Mouse (Mus musculus) stomach, embryonic 14.5 days (tissue): ENCODE results near the gene Mipol1. TPM values are rescaled to one million over a fixed set of nuclear protein-coding genes. Genes with fewer than 3 reads are reported as not detected.

Source experiments
- ATAC-seq: fragments of 200-750 bp; cut with Nextera tagmentation; 2 replicates; pipeline ENCODE4 v1.8.0; 2017; ENCODE audit warnings: low read depth, moderate TSS enrichment; ENCODE audit not compliant: insufficient number of reproducible peaks, insufficient read depth, low FRiP score
- H3K27ac ChIP-seq: fragments of 300-500 bp; sonication (generic); 2 replicates; pipeline ENCODE4 v1.5.1; 2014; ENCODE audit warnings: mild to moderate bottlenecking, low read length, moderate library complexity, mixed read lengths
- H3K27me3 ChIP-seq: fragments of 300-500 bp; sonication (generic); 2 replicates; pipeline ENCODE4 v1.6.1; 2014; ENCODE audit warnings: low read length, control low read depth, mixed read lengths; ENCODE audit not compliant: control insufficient read depth, insufficient read depth
- H3K36me3 ChIP-seq: fragments of 300-500 bp; sonication (generic); 2 replicates; pipeline ENCODE4 v1.6.1; 2014; ENCODE audit warnings: mild to moderate bottlenecking, control low read depth, low read length, moderate library complexity, mixed read lengths; ENCODE audit not compliant: control insufficient read depth, insufficient read depth
- H3K4me1 ChIP-seq: fragments of 300-500 bp; sonication (generic); 2 replicates; pipeline ENCODE4 v1.6.1; 2014; ENCODE audit warnings: low read length, control low read depth, mixed read lengths; ENCODE audit not compliant: control insufficient read depth, insufficient read depth
- H3K4me2 ChIP-seq: fragments of 300-500 bp; sonication (generic); replicated peaks from 2 replicates; pipeline ENCODE4 v1.6.1; 2014; ENCODE audit warnings: low read depth, low read length, control low read depth
- H3K4me3 ChIP-seq: fragments of 300-500 bp; sonication (generic); 2 replicates; pipeline ENCODE4 v1.5.1; 2014; ENCODE audit warnings: low read depth, low read length, control low read depth
- H3K9ac ChIP-seq: fragments of 300-500 bp; sonication (generic); replicated peaks from 2 replicates; pipeline ENCODE4 v1.6.1; 2014; ENCODE audit warnings: low read depth, mild to moderate bottlenecking, control low read depth, low read length, moderate library complexity, mixed read lengths
- H3K9me3 ChIP-seq: fragments of 300-500 bp; sonication (generic); 2 replicates; pipeline ENCODE4 v1.6.1; 2016; ENCODE audit warnings: low read depth, low read length, control low read depth; ENCODE audit not compliant: control insufficient read depth
- WGBS: fragments of 180-500 bp; shearing (Covaris S2); extraction: QIAGEN DNeasy Blood & Tissue Kit; methylation state at CpG from one replicate; pipeline ENCODE4 v1.1.7; 2014; 5-methylcytosine and 5-hydroxymethylcytosine counted together
- polyA plus RNA-seq: library from polyadenylated mRNA; unstranded; fragments of >200 nt; fragmentation: Nextera tagmentation; extraction: Ambion mirVana; gene quantifications from 2 replicates; pipeline ENCODE4 v1.2.1, GENCODE M21; 2014

The Mipol1 gene
- polyA plus RNA-seq, 1 experiment from 2014 or later, result 13.5 TPM

GRCm38 (mm10) chr12:57281155-57282114 lies 51.2 kb downstream of the Mipol1 start:
- no peak for ATAC-seq
- WGBS, result 46% methylated on average over 3 of the region's 3 CpGs
- no peak overlapping the region for H3K9ac ChIP-seq

DNA sequence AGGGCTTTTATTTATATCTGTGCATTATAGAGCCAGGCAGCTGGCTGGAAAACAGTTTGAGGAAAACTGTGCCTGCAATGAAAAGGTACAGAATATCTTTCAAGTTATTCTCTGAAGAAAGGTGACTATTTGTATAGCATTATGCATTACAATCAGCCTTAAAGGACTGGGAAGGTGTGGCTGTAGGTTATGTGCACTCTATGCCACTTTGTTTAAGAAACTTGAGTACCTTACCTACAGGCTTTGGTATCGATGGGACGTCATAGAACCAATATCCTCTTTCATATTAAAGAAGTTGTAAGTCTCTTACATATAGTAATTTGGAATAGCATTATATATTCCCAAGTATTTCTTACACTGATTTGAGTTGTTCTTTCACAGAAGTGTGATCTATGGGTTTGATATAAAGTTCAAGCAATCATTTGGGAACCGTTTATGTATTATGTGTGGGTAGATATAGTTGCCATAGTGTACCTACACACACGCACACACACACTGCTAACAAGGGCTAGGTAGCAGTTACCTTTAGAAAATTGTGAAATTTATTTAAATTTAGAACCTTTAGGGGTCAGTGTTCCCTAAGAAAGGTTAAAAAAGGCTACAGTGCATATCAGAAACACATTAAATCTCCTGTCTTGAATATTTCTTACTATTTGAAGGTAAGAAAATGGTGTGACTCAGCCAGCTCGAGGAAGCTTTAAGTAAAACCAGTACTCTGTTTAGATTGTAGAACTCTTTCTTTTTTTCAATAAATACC lies 55.3 kb downstream of the Mipol1 start:
- Histone ChIP-seq H3K9me3 (no peaks in the 10 kb centered on the region), H3K36me3 (no peaks in the 10 kb centered on the region), H3K27me3 (no peaks in the 10 kb centered on the region), H3K4me1 (no peaks in the 10 kb centered on the region), H3K27ac (no peak overlapping the region), H3K9ac (no peak overlapping the region), H3K4me3 (no peak overlapping the region), H3K4me2 (no peak overlapping the region)
- WGBS, result 74% methylated on average over 5 of the region's 5 CpGs
- peak; percentile 61; the same call in 1 of the 2 replicates for ATAC-seq

More at GRCm38 (mm10) chr12:57281155-57282114, 51.2 kb downstream of the Mipol1 start:
- H3K4me1 ChIP-seq, result no peaks in the 10 kb centered on the region
- H3K4me2 ChIP-seq, result no peak overlapping the region
- no peak overlapping the region for H3K4me3 ChIP-seq
- H3K36me3 ChIP-seq, result no peaks in the 10 kb centered on the region
- no peaks in the 10 kb centered on the region for H3K9me3 ChIP-seq
- no peak overlapping the region for H3K27ac ChIP-seq
- H3K27me3 ChIP-seq, result no peaks in the 10 kb centered on the region

- H3K4me1 ChIP-seq, result no peaks in the 10 kb centered on the region
- H3K4me3 ChIP-seq, result no peak overlapping the region
- H3K27ac ChIP-seq, result no peak overlapping the region
- H3K36me3 ChIP-seq, result no peaks in the 10 kb centered on the region
- H3K9ac ChIP-seq, result no peak overlapping the region
- H3K9me3 ChIP-seq, result no peaks in the 10 kb centered on the region
- WGBS, result 80% methylated on average over 4 of the region's 4 CpGs
- peak; percentile 74 for ATAC-seq
- H3K27me3 ChIP-seq, result no peaks in the 10 kb centered on the region
- H3K4me2 ChIP-seq, result no peak overlapping the region
Observed at GRCm38 (mm10) chr12:57307337-57307736, 77.1 kb downstream of the Mipol1 start.

GRCm38 (mm10) chr12:57307748-57308147 lies 77.5 kb downstream of the Mipol1 start:
- Histone ChIP-seq H3K36me3 (no peaks in the 10 kb centered on the region), H3K27me3 (no peaks in the 10 kb centered on the region), H3K4me2 (no peak overlapping the region), H3K4me1 (no peaks in the 10 kb centered on the region), H3K4me3 (no peak overlapping the region), H3K27ac (no peak overlapping the region), H3K9ac (no peak overlapping the region), H3K9me3 (no peaks in the 10 kb centered on the region)
- WGBS, result 82% methylated on average over 1 of the region's 1 CpGs
- no peak for ATAC-seq

DNA sequence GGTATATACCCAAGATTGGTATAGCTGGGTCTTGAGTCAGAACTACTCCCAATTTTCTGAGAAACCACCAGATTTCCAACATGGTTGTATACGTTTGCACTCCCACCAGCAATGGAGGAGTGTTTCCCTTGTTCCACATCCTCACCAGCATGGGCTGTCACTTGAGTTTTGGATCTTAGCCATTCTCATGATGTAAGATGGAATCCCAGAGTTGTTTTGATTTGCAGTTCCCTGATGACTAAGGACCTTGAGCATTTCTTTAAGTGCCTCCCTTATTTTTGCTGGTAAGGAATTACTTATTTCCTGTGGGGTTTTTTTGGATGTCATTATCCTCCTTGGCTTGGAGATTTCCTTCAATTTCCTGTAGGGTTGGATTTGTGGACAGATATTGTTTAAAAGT lies 108.8 kb downstream of the Mipol1 start:
- ATAC-seq, result no peak
- Histone ChIP-seq H3K4me3 (no peak overlapping the region), H3K9me3 (no peaks in the 10 kb centered on the region), H3K9ac (no peak overlapping the region), H3K4me2 (no peak overlapping the region), H3K27ac (no peak overlapping the region), H3K36me3 (no peaks in the 10 kb centered on the region), H3K27me3 (no peaks in the 10 kb centered on the region), H3K4me1 (no peaks in the 10 kb centered on the region)
- 86% methylated on average over 1 of the region's 1 CpGs for WGBS

DNA sequence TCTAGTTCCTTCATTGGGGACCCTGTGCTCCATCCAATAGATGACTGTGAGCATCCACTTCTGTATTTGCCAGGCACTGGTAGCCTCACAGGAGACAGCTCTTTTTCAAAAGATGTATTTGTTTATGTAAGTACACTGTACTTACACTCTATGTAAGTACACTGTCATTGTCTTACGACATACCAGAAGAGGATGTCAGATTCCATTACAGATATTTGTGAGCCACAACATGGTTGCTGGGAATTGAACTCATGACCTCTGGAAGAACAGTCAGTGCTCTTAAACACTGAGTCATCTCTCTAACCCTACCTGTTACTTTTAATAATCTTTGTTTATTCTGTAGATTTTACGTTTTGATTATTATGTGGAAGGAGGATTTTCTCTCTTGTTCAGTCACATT lies 109.9 kb downstream of the Mipol1 start:
- Histone ChIP-seq H3K4me2 (no peak overlapping the region), H3K9ac (no peak overlapping the region), H3K9me3 (no peaks in the 10 kb centered on the region), H3K27me3 (no peaks in the 10 kb centered on the region), H3K4me3 (no peak overlapping the region), H3K4me1 (no peaks in the 10 kb centered on the region), H3K36me3 (no peaks in the 10 kb centered on the region), H3K27ac (no peak overlapping the region)
- no peak for ATAC-seq
- 51% methylated on average over 2 of the region's 2 CpGs for WGBS

- Histone ChIP-seq H3K36me3 (no peaks in the 10 kb centered on the region), H3K9ac (no peak overlapping the region), H3K4me1 (no peaks in the 10 kb centered on the region), H3K27ac (no peak overlapping the region), H3K27me3 (no peaks in the 10 kb centered on the region), H3K4me3 (no peak overlapping the region), H3K4me2 (no peak overlapping the region), H3K9me3 (no peaks in the 10 kb centered on the region)
- 87% methylated on average over 2 of the region's 2 CpGs for WGBS
- no peak for ATAC-seq
Observed at GRCm38 (mm10) chr12:57362732-57363131, 132.5 kb downstream of the Mipol1 start.

- no peaks in the 10 kb centered on the region for H3K27me3 ChIP-seq
- no peaks in the 10 kb centered on the region for H3K36me3 ChIP-seq
- H3K4me3 ChIP-seq, result no peak overlapping the region
- H3K4me1 ChIP-seq, result no peaks in the 10 kb centered on the region
- 57% methylated on average over 7 of the region's 7 CpGs for WGBS
- no peak overlapping the region for H3K4me2 ChIP-seq
- no peak overlapping the region for H3K9ac ChIP-seq
- H3K27ac ChIP-seq, result no peak overlapping the region
- H3K9me3 ChIP-seq, result no peaks in the 10 kb centered on the region
- ATAC-seq, result no peak
Observed at GRCm38 (mm10) chr12:57364027-57364426, 133.8 kb downstream of the Mipol1 start.
